Mouse (Mus musculus) liver, postnatal 0 days (tissue): Measurements from ENCODE around the gene Tmem18. TPM values are rescaled to one million over a fixed set of nuclear protein-coding genes. Genes with fewer than 3 reads are reported as not detected.

Source experiments
- ATAC-seq: fragments of 200-750 bp; cut with Nextera tagmentation; 2 replicates; pipeline ENCODE4 v1.8.0; 2017; ENCODE audit warnings: mild to moderate bottlenecking, moderate library complexity
- DNase-seq: peaks from one replicate; pipeline ENCODE4 v3.0.0-alpha.2; 2016
- H3K27ac ChIP-seq: fragments of 300-500 bp; sonication (generic); 2 replicates; pipeline ENCODE4 v1.5.1; 2014; ENCODE audit warnings: antibody characterized with exemption, moderate library complexity, mild to moderate bottlenecking, low read depth
- H3K27me3 ChIP-seq: fragments of 300-500 bp; sonication (generic); 2 replicates; pipeline ENCODE4 v1.6.1; 2014; ENCODE audit warnings: low read length, control low read depth, mixed read lengths; ENCODE audit not compliant: insufficient read depth
- H3K36me3 ChIP-seq: fragments of 300-500 bp; sonication (generic); replicated peaks from 2 replicates; pipeline ENCODE4 v1.6.1; 2014; ENCODE audit warnings: mild to moderate bottlenecking, control low read depth, low read length, moderate library complexity, mixed read lengths; ENCODE audit not compliant: insufficient read depth
- H3K4me1 ChIP-seq: fragments of 300-500 bp; sonication (generic); 2 replicates; pipeline ENCODE4 v1.6.1; 2014; ENCODE audit warnings: antibody characterized with exemption, mild to moderate bottlenecking, control low read depth; ENCODE audit not compliant: insufficient read depth
- H3K4me2 ChIP-seq: fragments of 300-500 bp; sonication (generic); 2 replicates; pipeline ENCODE4 v1.6.1; 2014; ENCODE audit warnings: low read depth, mild to moderate bottlenecking, low read length, moderate library complexity, mixed read lengths
- H3K4me3 ChIP-seq: fragments of 300-500 bp; sonication (generic); 2 replicates; pipeline ENCODE4 v1.5.1; 2014; ENCODE audit warnings: low read depth, low read length
- H3K9ac ChIP-seq: fragments of 300-500 bp; sonication (generic); replicated peaks from 2 replicates; pipeline ENCODE4 v1.6.1; 2014; ENCODE audit warnings: mild to moderate bottlenecking, moderate library complexity
- H3K9me3 ChIP-seq: fragments of 300-500 bp; sonication (generic); 2 replicates; pipeline ENCODE4 v1.6.1; 2016; ENCODE audit warnings: mild to moderate bottlenecking, control low read depth, low read length, mixed read lengths
- CTCF ChIP-seq: sonication (generic); IDR thresholded peaks from 2 replicates; pipeline ENCODE4 v1.5.1; 2016; ENCODE audit warnings: antibody characterized with exemption, low read depth
- EP300 ChIP-seq: IDR thresholded peaks from 2 replicates; pipeline ENCODE4 v1.6.1; 2016; ENCODE audit warnings: antibody characterized with exemption, low read depth, mild to moderate bottlenecking
- WGBS: fragments of 180-500 bp; shearing (Covaris S2); extraction: QIAGEN DNeasy Blood & Tissue Kit; methylation state at CpG from one replicate; pipeline ENCODE4 v1.1.7; 2014; ENCODE audit not compliant: insufficient replicate concordance; 5-methylcytosine and 5-hydroxymethylcytosine counted together
- polyA plus RNA-seq: library from polyadenylated mRNA; unstranded; fragments of >200 nt; fragmentation: Nextera tagmentation; extraction: Ambion mirVana; gene quantifications from 2 replicates; pipeline ENCODE4 v1.2.1, GENCODE M21; 2015

The Tmem18 gene
- polyA plus RNA-seq, 1 experiment from 2014 or later = 5.1 TPM

- no peak for ATAC-seq
- Histone ChIP-seq H3K27me3 (no peaks in the 10 kb centered on the region), H3K36me3 (no peaks in the 10 kb centered on the region), H3K4me3 (no peak overlapping the region), H3K4me2 (no peak overlapping the region), H3K9ac (no peak overlapping the region), H3K27ac (no peak overlapping the region), H3K4me1 (no peaks in the 10 kb centered on the region), H3K9me3 (no peaks in the 10 kb centered on the region)
- DNase-seq = no peak
- TF ChIP-seq EP300 (no peak), CTCF (no peak)
- 54% methylated on average over 2 of the region's 2 CpGs for WGBS
Measured at GRCm38 (mm10) chr12:30599997-30600396, 15.8 kb downstream of the Tmem18 start.

GRCm38 (mm10) chr12:30604012-30604411 is 19.8 kb downstream of the Tmem18 start:
- WGBS = 65% methylated on average over 9 of the region's 9 CpGs
- Histone ChIP-seq H3K4me1 (no peaks in the 10 kb centered on the region), H3K4me2 (no peak overlapping the region), H3K27ac (no peak overlapping the region), H3K9ac (no peak overlapping the region), H3K27me3 (no peaks in the 10 kb centered on the region), H3K36me3 (no peaks in the 10 kb centered on the region), H3K9me3 (no peaks in the 10 kb centered on the region), H3K4me3 (no peak overlapping the region)
- DNase-seq = no peak
- no peak for TF ChIP-seq EP300
- no peak for TF ChIP-seq CTCF
- ATAC-seq = no peak

GRCm38 (mm10) chr12:30604876-30605275 is 20.6 kb downstream of the Tmem18 start:
- H3K27me3 ChIP-seq = no peaks in the 10 kb centered on the region
- ATAC-seq (no peak), DNase-seq (no peak)
- H3K4me2 ChIP-seq = no peak overlapping the region
- no peak for TF ChIP-seq EP300
- no peak for TF ChIP-seq CTCF
- no peaks in the 10 kb centered on the region for H3K4me1 ChIP-seq
- H3K27ac ChIP-seq = no peak overlapping the region
- H3K36me3 ChIP-seq = no peaks in the 10 kb centered on the region
- WGBS = 68% methylated on average over 6 of the region's 6 CpGs
- no peak overlapping the region for H3K9ac ChIP-seq
- H3K9me3 ChIP-seq = no peaks in the 10 kb centered on the region
- no peak overlapping the region for H3K4me3 ChIP-seq

DNA sequence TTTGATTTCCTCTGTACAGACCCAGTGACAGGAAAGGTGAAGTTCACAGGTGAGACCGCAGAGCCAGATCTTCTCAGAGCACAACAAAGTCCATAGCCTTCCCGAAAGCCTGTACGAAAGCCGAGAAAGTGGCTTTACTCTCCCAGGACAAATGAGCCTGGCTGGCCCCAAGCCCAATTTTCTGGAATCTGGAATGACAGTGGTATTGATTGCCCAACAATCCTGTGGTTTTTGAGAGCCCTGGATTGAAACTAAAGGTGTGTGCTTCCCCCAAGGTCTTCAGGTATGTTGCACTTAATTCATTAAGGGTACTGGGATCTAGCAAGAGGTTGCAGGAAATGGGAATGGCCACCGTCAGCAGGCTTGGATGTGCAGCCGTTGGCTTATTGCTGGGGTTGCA is 21.7 kb downstream of the Tmem18 start:
- DNase-seq (no peak), ATAC-seq (no peak)
- no peak for TF ChIP-seq CTCF
- no peak for TF ChIP-seq EP300
- Histone ChIP-seq H3K36me3 (no peaks in the 10 kb centered on the region), H3K4me1 (no peaks in the 10 kb centered on the region), H3K27me3 (no peaks in the 10 kb centered on the region), H3K9ac (no peak overlapping the region), H3K4me2 (no peak overlapping the region), H3K9me3 (no peaks in the 10 kb centered on the region), H3K4me3 (no peak overlapping the region), H3K27ac (no peak overlapping the region)
- 80% methylated on average over 6 of the region's 6 CpGs for WGBS

GRCm38 (mm10) chr12:30606743-30607142 is 22.5 kb downstream of the Tmem18 start:
- H3K4me2 ChIP-seq = no peak overlapping the region
- H3K27me3 ChIP-seq = no peaks in the 10 kb centered on the region
- H3K4me1 ChIP-seq = no peaks in the 10 kb centered on the region
- H3K9me3 ChIP-seq = no peaks in the 10 kb centered on the region
- no peaks in the 10 kb centered on the region for H3K36me3 ChIP-seq
- TF ChIP-seq CTCF = no peak
- TF ChIP-seq EP300 = no peak
- no peak for DNase-seq
- no peak overlapping the region for H3K9ac ChIP-seq
- H3K4me3 ChIP-seq = no peak overlapping the region
- WGBS = 45% methylated on average over 8 of the region's 8 CpGs
- no peak overlapping the region for H3K27ac ChIP-seq
- ATAC-seq = peak; percentile 38; the same call in 1 of the 2 replicates

DNA sequence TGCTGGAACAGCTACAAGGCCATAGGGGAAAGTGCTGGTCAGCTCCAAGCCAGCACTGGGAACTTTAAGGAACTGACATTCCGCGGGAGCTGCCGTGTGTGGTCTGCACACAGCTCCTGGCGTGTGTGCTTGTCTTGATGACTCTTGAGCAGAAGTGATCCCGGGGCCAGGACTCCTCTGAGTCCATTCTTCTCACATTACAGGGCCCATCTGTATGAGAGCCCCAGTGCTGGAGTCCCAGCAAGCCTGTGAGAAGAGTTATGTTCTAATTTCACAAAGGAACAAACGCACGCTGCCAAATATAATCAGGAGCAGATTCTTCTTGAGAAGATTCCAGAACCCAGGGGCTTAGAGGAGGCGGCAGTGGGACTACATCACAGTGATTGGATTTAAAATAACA is 34.2 kb downstream of the Tmem18 start:
- no peaks in the 10 kb centered on the region for H3K9me3 ChIP-seq
- ATAC-seq (no peak), DNase-seq (no peak)
- H3K4me2 ChIP-seq = no peak overlapping the region
- H3K9ac ChIP-seq = no peak overlapping the region
- no peak for TF ChIP-seq EP300
- TF ChIP-seq CTCF = no peak
- H3K4me1 ChIP-seq = no peaks in the 10 kb centered on the region
- no peak overlapping the region for H3K27ac ChIP-seq
- H3K4me3 ChIP-seq = no peak overlapping the region
- 64% methylated on average over 8 of the region's 8 CpGs for WGBS
- H3K36me3 ChIP-seq = no peaks in the 10 kb centered on the region
- H3K27me3 ChIP-seq = no peaks in the 10 kb centered on the region

GRCm38 (mm10) chr12:30628466-30628865 is 44.2 kb downstream of the Tmem18 start:
- no peak overlapping the region for H3K4me2 ChIP-seq
- no peaks in the 10 kb centered on the region for H3K9me3 ChIP-seq
- no peaks in the 10 kb centered on the region for H3K36me3 ChIP-seq
- no peaks in the 10 kb centered on the region for H3K4me1 ChIP-seq
- no peaks in the 10 kb centered on the region for H3K27me3 ChIP-seq
- TF ChIP-seq EP300 = no peak
- no peak for TF ChIP-seq CTCF
- 62% methylated on average over 5 of the region's 5 CpGs for WGBS
- no peak for ATAC-seq
- no peak overlapping the region for H3K9ac ChIP-seq
- H3K27ac ChIP-seq = no peak overlapping the region
- no peak overlapping the region for H3K4me3 ChIP-seq
- DNase-seq = no peak
